Mouse (Mus musculus) lung, embryonic 16.5 days (tissue): ENCODE data around the gene Rab9. TPM values are rescaled to one million over a fixed set of nuclear protein-coding genes. Genes with fewer than 3 reads are reported as not detected.
"Not testable (repeated sequence)": the region's sequence is repeated elsewhere in the genome, so short reads cannot be mapped to it uniquely, and the experiment has no call there.

Experiments used
- ATAC-seq: fragments of 200-750 bp; cut with Nextera tagmentation; 2 replicates; pipeline ENCODE4 v1.8.0; 2017; ENCODE audit warnings: low read depth, mild to moderate bottlenecking, moderate library complexity
- H3K27ac ChIP-seq: fragments of 300-500 bp; sonication (generic); 2 replicates; pipeline ENCODE4 v1.5.1; 2014; ENCODE audit warnings: mild to moderate bottlenecking, control low read depth, low read length
- H3K27me3 ChIP-seq: fragments of 300-500 bp; sonication (generic); 2 replicates; pipeline ENCODE4 v1.6.1; 2014; ENCODE audit warnings: low read depth, low read length, mixed read lengths; ENCODE audit not compliant: control insufficient read depth, insufficient read depth
- H3K36me3 ChIP-seq: fragments of 300-500 bp; sonication (generic); 2 replicates; pipeline ENCODE4 v1.6.1; 2014; ENCODE audit warnings: low read length; ENCODE audit not compliant: control insufficient read depth, insufficient read depth
- H3K4me1 ChIP-seq: fragments of 300-500 bp; sonication (generic); replicated peaks from 2 replicates; pipeline ENCODE4 v1.6.1; 2014; ENCODE audit warnings: low read length, mixed read lengths; ENCODE audit not compliant: control insufficient read depth, insufficient read depth
- H3K4me2 ChIP-seq: fragments of 300-500 bp; sonication (generic); 2 replicates; pipeline ENCODE4 v1.6.1; 2014; ENCODE audit warnings: low read depth, low read length, control low read depth
- H3K4me3 ChIP-seq: fragments of 300-500 bp; sonication (generic); 2 replicates; pipeline ENCODE4 v1.5.1; 2014; ENCODE audit warnings: mild to moderate bottlenecking, low read length, control low read depth
- H3K9ac ChIP-seq: fragments of 300-500 bp; sonication (generic); 2 replicates; pipeline ENCODE4 v1.6.1; 2014; ENCODE audit warnings: low read length, control low read depth
- H3K9me3 ChIP-seq: fragments of 300-500 bp; sonication (generic); 2 replicates; pipeline ENCODE4 v1.6.1; 2016; ENCODE audit warnings: low read length; ENCODE audit not compliant: control insufficient read depth
- WGBS: fragments of 180-500 bp; shearing (Covaris S2); extraction: QIAGEN DNeasy Blood & Tissue Kit; methylation state at CpG from one replicate; pipeline ENCODE4 v1.1.7; 2014; 5-methylcytosine and 5-hydroxymethylcytosine counted together
- polyA plus RNA-seq: library from polyadenylated mRNA; unstranded; fragments of >200 nt; fragmentation: Nextera tagmentation; extraction: Ambion mirVana; gene quantifications from 2 replicates; pipeline ENCODE4 v1.2.1, GENCODE M21; 2015

Gene Rab9
- polyA plus RNA-seq: 64.5 and 67.6 TPM in 2 replicates

- Histone ChIP-seq H3K4me1 (no peaks in the 10 kb centered on the region), H3K9me3 (no peaks in the 10 kb centered on the region; the same call in 1 of the 2 replicates), H3K36me3 (no peaks in the 10 kb centered on the region; the same call in 1 of the 2 replicates), H3K9ac (peak within 1 kb of the TSS; percentile 85), H3K27me3 (no peaks in the 10 kb centered on the region), H3K4me3 (peak within 1 kb of the TSS; percentile 68), H3K4me2 (peak within 1 kb of the TSS; percentile 65), H3K27ac (peak within 1 kb of the TSS; percentile 81)
- ATAC-seq: peak; percentile 99
- 18% methylated on average over 41 of the region's 41 CpGs for WGBS
These were observed at the start of gene Rab9 for GRCm38 (mm10) chrX:166479365-166479983. Gene Rab9, minus strand, starts transcription at chrX:166479867.

GRCm38 (mm10) chrX:166528126-166528525 is 48.5 kb upstream of the Rab9 start:
- WGBS: 89% methylated on average over 3 of the region's 3 CpGs
- Histone ChIP-seq H3K27me3 (no peaks in the 10 kb centered on the region), H3K4me2 (no peak overlapping the region), H3K4me3 (no peak overlapping the region), H3K36me3 (no peaks in the 10 kb centered on the region), H3K4me1 (no peaks in the 10 kb centered on the region), H3K9me3 (no peaks in the 10 kb centered on the region), H3K27ac (no peak overlapping the region), H3K9ac (no peak overlapping the region)
- no peak for ATAC-seq

GRCm38 (mm10) chrX:166525637-166526315 is 46.1 kb upstream of the Rab9 start:
- H3K4me1 ChIP-seq: no peaks in the 10 kb centered on the region
- no peaks in the 10 kb centered on the region for H3K9me3 ChIP-seq
- H3K27ac ChIP-seq: peak overlapping the region; percentile 43
- H3K9ac ChIP-seq: no peak overlapping the region
- no peak overlapping the region for H3K4me3 ChIP-seq
- 68% methylated on average over 2 of the region's 2 CpGs for WGBS
- no peaks in the 10 kb centered on the region for H3K36me3 ChIP-seq
- no peak overlapping the region for H3K4me2 ChIP-seq
- peak; percentile 82 for ATAC-seq
- no peaks in the 10 kb centered on the region for H3K27me3 ChIP-seq

GRCm38 (mm10) chrX:166520782-166521181 is 41.1 kb upstream of the Rab9 start:
- no peak for ATAC-seq
- Histone ChIP-seq H3K4me2 (no peak overlapping the region), H3K36me3 (no peaks in the 10 kb centered on the region), H3K9ac (no peak overlapping the region), H3K27me3 (no peaks in the 10 kb centered on the region), H3K4me1 (no peaks in the 10 kb centered on the region), H3K4me3 (no peak overlapping the region), H3K9me3 (no peaks in the 10 kb centered on the region), H3K27ac (no peak overlapping the region)
- 76% methylated on average over 5 of the region's 5 CpGs for WGBS

- Histone ChIP-seq H3K9ac (no peak within 1 kb of the TSS), H3K27ac (no peak within 1 kb of the TSS), H3K4me2 (no peak within 1 kb of the TSS), H3K27me3 (no peaks in the 10 kb centered on the region), H3K4me3 (no peak within 1 kb of the TSS), H3K4me1 (no peaks in the 10 kb centered on the region), H3K36me3 (no peaks in the 10 kb centered on the region), H3K9me3 (no peaks in the 10 kb centered on the region)
- 40% methylated on average over 16 of the region's 16 CpGs for WGBS
- ATAC-seq: peak; percentile 7; the same call in 1 of the 2 replicates
These were observed 38.7 kb upstream of the Rab9 start, which contains the start of gene Tceanc for GRCm38 (mm10) chrX:166518345-166518744. Gene Tceanc, minus strand, starts transcription at chrX:166518567.

GRCm38 (mm10) chrX:166516631-166517030 is 37.0 kb upstream of the Rab9 start:
- Histone ChIP-seq H3K27me3 (no peaks in the 10 kb centered on the region), H3K36me3 (no peaks in the 10 kb centered on the region), H3K27ac (no peak overlapping the region), H3K9me3 (no peaks in the 10 kb centered on the region), H3K9ac (no peak overlapping the region), H3K4me1 (no peaks in the 10 kb centered on the region), H3K4me3 (no peak overlapping the region), H3K4me2 (no peak overlapping the region)
- WGBS: 94% methylated on average over 1 of the region's 1 CpGs
- ATAC-seq: no peak

- no peak overlapping the region for H3K4me2 ChIP-seq
- no peak overlapping the region for H3K27ac ChIP-seq
- no peaks in the 10 kb centered on the region for H3K27me3 ChIP-seq
- no peak overlapping the region for H3K9ac ChIP-seq
- no peaks in the 10 kb centered on the region for H3K4me1 ChIP-seq
- H3K36me3 ChIP-seq: no peaks in the 10 kb centered on the region
- H3K9me3 ChIP-seq: no peaks in the 10 kb centered on the region
- WGBS: 84% methylated on average over 3 of the region's 3 CpGs
- H3K4me3 ChIP-seq: no peak overlapping the region
- no peak for ATAC-seq
These were observed 36.3 kb upstream of the Rab9 start for GRCm38 (mm10) chrX:166515923-166516322.

GRCm38 (mm10) chrX:166514035-166514434 is 34.4 kb upstream of the Rab9 start:
- not testable (repeated sequence) for ATAC-seq, H3K4me3 ChIP-seq, H3K4me1 ChIP-seq, H3K27ac ChIP-seq, H3K9me3 ChIP-seq, H3K36me3 ChIP-seq, H3K4me2 ChIP-seq, H3K9ac ChIP-seq, H3K27me3 ChIP-seq
- 22% methylated on average over 12 of the region's 12 CpGs for WGBS

- ATAC-seq: no peak
These were observed 32.4 kb upstream of the Rab9 start for GRCm38 (mm10) chrX:166512071-166512470.

More at GRCm38 (mm10) chrX:166512071-166512470, 32.4 kb upstream of the Rab9 start:
- H3K9ac ChIP-seq: no peak overlapping the region
- H3K27me3 ChIP-seq: no peaks in the 10 kb centered on the region
- no peak overlapping the region for H3K27ac ChIP-seq
- 80% methylated on average over 4 of the region's 4 CpGs for WGBS
- H3K9me3 ChIP-seq: no peaks in the 10 kb centered on the region
- H3K4me1 ChIP-seq: no peaks in the 10 kb centered on the region
- no peak overlapping the region for H3K4me3 ChIP-seq
- H3K36me3 ChIP-seq: no peaks in the 10 kb centered on the region
- H3K4me2 ChIP-seq: no peak overlapping the region
